Mouse (Mus musculus) liver, embryonic 16.5 days (tissue): Measurements from ENCODE around the gene Tgfa. TPM values are rescaled to one million over a fixed set of nuclear protein-coding genes. Genes with fewer than 3 reads are reported as not detected.

Experiments used
- ATAC-seq: fragments of 200-750 bp; cut with Nextera tagmentation; 2 replicates; pipeline ENCODE4 v1.8.0; 2017; ENCODE audit warnings: low read depth, mild to moderate bottlenecking, moderate number of reproducible peaks, moderate library complexity
- H3K27ac ChIP-seq: fragments of 300-500 bp; sonication (generic); 2 replicates; pipeline ENCODE4 v1.5.1; 2014; ENCODE audit warnings: mild to moderate bottlenecking, low read length
- H3K27me3 ChIP-seq: fragments of 300-500 bp; sonication (generic); 2 replicates; pipeline ENCODE4 v1.6.1; 2014; ENCODE audit warnings: low read depth, low read length, mixed read lengths; ENCODE audit not compliant: control insufficient read depth, insufficient read depth
- H3K36me3 ChIP-seq: fragments of 300-500 bp; sonication (generic); 2 replicates; pipeline ENCODE4 v1.6.1; 2014; ENCODE audit warnings: mild to moderate bottlenecking; ENCODE audit not compliant: control insufficient read depth, insufficient read depth
- H3K4me1 ChIP-seq: fragments of 300-500 bp; sonication (generic); 2 replicates; pipeline ENCODE4 v1.6.1; 2014; ENCODE audit warnings: low read depth, low read length, mixed read lengths; ENCODE audit not compliant: control insufficient read depth
- H3K4me2 ChIP-seq: fragments of 300-500 bp; sonication (generic); 2 replicates; pipeline ENCODE4 v1.6.1; 2014; ENCODE audit warnings: low read depth, low read length, mixed read lengths
- H3K4me3 ChIP-seq: fragments of 300-500 bp; sonication (generic); 2 replicates; pipeline ENCODE4 v1.5.1; 2014; ENCODE audit warnings: low read depth, mild to moderate bottlenecking, low read length
- H3K9ac ChIP-seq: fragments of 300-500 bp; sonication (generic); 2 replicates; pipeline ENCODE4 v1.6.1; 2014; ENCODE audit warnings: low read depth, low read length
- H3K9me3 ChIP-seq: fragments of 300-500 bp; sonication (generic); replicated peaks from 2 replicates; pipeline ENCODE4 v1.6.1; 2016; ENCODE audit warnings: low read length; ENCODE audit not compliant: control insufficient read depth
- WGBS: fragments of 180-500 bp; shearing (Covaris S2); extraction: QIAGEN DNeasy Blood & Tissue Kit; methylation state at CpG from one replicate; pipeline ENCODE4 v1.1.7; 2014; ENCODE audit not compliant: insufficient replicate concordance; 5-methylcytosine and 5-hydroxymethylcytosine counted together
- polyA plus RNA-seq: library from polyadenylated mRNA; unstranded; fragments of >200 nt; fragmentation: Nextera tagmentation; extraction: Ambion mirVana; gene quantifications from 2 replicates; pipeline ENCODE4 v1.2.1, GENCODE M21; 2015

Tgfa gene
- polyA plus RNA-seq, 1 experiment from 2014 or later: 2.3 TPM

DNA sequence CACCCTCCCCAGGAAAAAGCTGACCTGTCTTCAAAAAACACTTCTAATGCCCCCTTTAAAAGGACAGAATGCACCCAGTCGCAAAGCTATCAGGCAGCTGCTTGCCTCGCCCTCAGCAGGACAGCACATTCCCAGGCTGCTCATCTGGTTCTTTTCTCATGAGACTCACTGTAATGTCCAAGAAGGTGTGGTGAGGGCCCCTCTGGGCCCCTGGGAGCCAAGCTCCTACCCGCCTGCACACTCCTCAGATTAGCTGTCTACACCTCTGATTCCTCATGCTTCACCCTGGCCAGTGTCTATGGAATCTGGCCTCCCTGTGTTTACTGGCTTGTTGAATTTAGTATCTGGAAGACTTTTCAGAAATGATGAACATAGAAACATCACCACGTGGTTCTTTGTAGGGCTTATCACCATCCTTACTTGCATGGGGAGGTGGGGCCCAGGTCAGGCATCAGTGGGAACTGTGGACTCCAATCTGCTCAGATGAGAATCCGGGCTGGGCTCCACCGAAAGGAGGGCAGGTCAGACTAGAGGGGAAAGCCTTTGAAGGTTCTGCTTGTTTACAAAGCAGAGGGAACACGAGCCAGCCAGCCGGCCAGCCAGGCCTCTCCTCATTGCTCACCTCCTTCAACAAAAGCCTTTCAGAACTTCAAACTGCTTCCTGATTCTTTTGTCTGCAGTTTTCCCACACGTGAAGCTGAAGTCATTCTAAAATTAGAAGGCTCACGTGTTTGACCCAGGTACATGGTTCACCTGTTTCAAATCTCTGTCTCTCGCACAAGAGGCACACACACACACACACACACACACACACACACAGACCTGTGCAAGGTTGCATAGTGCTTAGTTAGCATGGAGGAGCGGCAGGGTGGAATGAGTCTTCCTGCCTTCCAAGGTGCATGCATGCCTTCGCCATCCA is 38.7 kb downstream of the Tgfa start:
- no peak overlapping the region for H3K27ac ChIP-seq
- H3K27me3 ChIP-seq: no peaks in the 10 kb centered on the region
- H3K36me3 ChIP-seq: no peaks in the 10 kb centered on the region
- no peak overlapping the region for H3K9ac ChIP-seq
- H3K9me3 ChIP-seq: no peaks in the 10 kb centered on the region
- no peak overlapping the region for H3K4me3 ChIP-seq
- 34% methylated on average over 13 of the region's 13 CpGs for WGBS
- no peak overlapping the region for H3K4me2 ChIP-seq
- no peaks in the 10 kb centered on the region; the same call in 1 of the 2 replicates for H3K4me1 ChIP-seq
- ATAC-seq: peak; percentile 41; the same call in 1 of the 2 replicates

DNA sequence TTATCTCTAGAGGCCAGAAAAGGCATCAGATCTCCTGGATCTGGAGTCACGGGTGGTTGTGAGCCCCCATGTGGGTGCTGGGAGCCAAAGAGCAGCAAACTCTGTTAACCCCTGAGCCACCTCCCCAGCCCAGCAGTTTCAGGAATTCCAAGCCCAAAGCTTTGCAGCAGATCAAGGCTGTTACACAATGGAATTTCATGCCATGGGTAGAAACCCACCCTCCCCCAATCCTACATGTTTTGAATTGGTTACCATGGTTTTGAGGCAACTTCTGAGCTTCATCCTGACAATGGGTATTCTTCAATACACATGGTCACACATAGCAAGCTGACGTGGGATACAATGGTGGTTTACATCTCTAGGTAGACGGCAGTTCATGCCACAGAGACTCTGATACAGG is 49.8 kb downstream of the Tgfa start:
- no peak overlapping the region for H3K4me3 ChIP-seq
- 46% methylated on average over 3 of the region's 3 CpGs for WGBS
- no peak overlapping the region for H3K9ac ChIP-seq
- ATAC-seq: no peak
- H3K9me3 ChIP-seq: no peaks in the 10 kb centered on the region
- no peaks in the 10 kb centered on the region for H3K36me3 ChIP-seq
- H3K27me3 ChIP-seq: no peaks in the 10 kb centered on the region
- H3K27ac ChIP-seq: no peak overlapping the region
- no peak overlapping the region for H3K4me2 ChIP-seq
- H3K4me1 ChIP-seq: no peaks in the 10 kb centered on the region

DNA sequence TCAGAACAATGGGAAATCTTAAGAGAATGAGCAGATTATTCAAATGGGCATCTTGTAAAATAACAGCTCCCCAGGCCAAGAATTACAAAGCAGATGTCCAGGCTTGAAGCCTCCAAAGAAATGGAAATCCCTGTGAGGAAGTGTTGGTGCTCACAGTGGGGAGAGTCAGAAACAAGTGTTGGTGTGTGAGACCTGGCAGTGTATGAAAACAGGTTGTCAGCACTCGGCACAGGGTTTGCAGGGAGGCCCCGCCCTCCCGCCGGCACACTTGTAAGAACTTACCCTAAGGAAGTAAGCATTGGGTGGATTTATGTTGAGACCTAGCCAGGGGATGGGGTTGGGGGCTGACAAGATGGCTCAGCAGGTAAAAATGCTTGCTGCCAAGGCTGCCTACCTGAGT is 50.9 kb downstream of the Tgfa start:
- 34% methylated on average over 4 of the region's 4 CpGs for WGBS
- Histone ChIP-seq H3K36me3 (no peaks in the 10 kb centered on the region), H3K4me1 (no peaks in the 10 kb centered on the region), H3K27ac (no peak overlapping the region), H3K9ac (no peak overlapping the region), H3K4me3 (no peak overlapping the region), H3K27me3 (no peaks in the 10 kb centered on the region), H3K4me2 (no peak overlapping the region), H3K9me3 (no peaks in the 10 kb centered on the region)
- ATAC-seq: no peak

DNA sequence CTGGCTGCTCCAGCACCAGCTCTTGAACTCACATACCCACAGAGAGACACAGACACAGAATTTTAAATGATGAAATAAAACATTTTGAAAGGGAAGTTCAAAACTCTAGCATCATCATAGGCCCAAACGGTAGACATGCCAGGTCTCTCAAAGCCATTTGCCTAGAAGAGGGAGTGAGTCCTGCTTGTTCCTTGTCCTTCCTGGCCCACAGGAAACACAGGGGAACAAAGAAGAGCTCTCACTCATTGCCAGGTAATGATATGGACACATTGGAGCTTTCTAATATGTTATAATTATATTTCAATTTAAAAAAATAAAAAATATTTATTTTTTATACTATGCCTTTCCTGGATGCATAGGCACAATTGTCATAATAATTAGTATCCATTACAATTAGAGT is 53.5 kb downstream of the Tgfa start:
- no peak for ATAC-seq
- WGBS: 51% methylated on average over 1 of the region's 1 CpGs
- no peak overlapping the region for H3K4me3 ChIP-seq
- no peaks in the 10 kb centered on the region for H3K4me1 ChIP-seq
- H3K36me3 ChIP-seq: no peaks in the 10 kb centered on the region
- no peak overlapping the region for H3K27ac ChIP-seq
- H3K9ac ChIP-seq: no peak overlapping the region
- no peaks in the 10 kb centered on the region for H3K27me3 ChIP-seq
- no peak overlapping the region for H3K4me2 ChIP-seq
- H3K9me3 ChIP-seq: no peaks in the 10 kb centered on the region

DNA sequence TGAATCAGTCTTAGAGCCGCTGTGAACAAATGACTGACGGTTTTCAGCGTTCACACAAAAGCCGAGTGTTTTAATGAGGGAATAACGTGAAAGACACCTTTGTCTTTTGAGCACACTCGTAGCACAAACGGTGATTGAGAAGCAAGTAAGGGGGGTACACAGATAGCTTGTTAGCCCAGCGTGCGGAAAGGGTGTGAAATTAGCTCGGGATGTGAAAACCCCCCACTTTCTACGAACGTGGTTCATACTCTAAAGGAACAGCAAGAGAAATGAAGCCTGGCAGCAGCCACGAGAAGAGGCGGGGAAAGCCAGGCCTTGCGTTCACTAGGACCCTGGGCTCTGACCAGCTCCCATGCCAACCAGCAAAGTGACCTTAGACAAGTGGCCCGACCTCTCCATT is 54.0 kb downstream of the Tgfa start:
- Histone ChIP-seq H3K4me3 (no peak overlapping the region), H3K4me1 (no peaks in the 10 kb centered on the region), H3K27me3 (no peaks in the 10 kb centered on the region), H3K9me3 (no peaks in the 10 kb centered on the region), H3K4me2 (no peak overlapping the region), H3K27ac (no peak overlapping the region), H3K36me3 (no peaks in the 10 kb centered on the region), H3K9ac (no peak overlapping the region)
- 70% methylated on average over 16 of the region's 16 CpGs for WGBS
- no peak for ATAC-seq

DNA sequence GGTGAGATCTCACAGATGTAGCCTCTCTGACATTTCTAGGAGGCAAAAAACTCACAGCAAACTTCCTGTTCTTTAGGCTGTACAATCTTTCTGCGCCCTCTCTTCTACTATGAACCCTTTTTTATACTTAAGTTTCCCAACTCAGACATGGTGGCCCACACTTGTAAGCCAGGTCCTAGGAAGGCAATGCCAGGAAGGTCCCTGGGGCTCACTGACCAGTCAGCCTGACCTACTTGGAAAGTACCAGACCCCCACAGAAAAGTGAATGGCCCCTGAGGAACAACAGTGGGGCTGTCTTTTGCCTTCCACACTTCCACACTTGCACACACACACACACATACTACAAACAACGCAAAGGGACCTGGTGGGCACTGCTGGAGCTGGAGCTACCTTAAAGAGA is 55.2 kb downstream of the Tgfa start:
- no peaks in the 10 kb centered on the region for H3K9me3 ChIP-seq
- 57% methylated on average over 2 of the region's 2 CpGs for WGBS
- no peak for ATAC-seq
- no peak overlapping the region for H3K4me2 ChIP-seq
- H3K27me3 ChIP-seq: no peaks in the 10 kb centered on the region
- H3K27ac ChIP-seq: no peak overlapping the region
- no peak overlapping the region for H3K4me3 ChIP-seq
- no peaks in the 10 kb centered on the region for H3K4me1 ChIP-seq
- no peak overlapping the region for H3K9ac ChIP-seq
- H3K36me3 ChIP-seq: no peaks in the 10 kb centered on the region

DNA sequence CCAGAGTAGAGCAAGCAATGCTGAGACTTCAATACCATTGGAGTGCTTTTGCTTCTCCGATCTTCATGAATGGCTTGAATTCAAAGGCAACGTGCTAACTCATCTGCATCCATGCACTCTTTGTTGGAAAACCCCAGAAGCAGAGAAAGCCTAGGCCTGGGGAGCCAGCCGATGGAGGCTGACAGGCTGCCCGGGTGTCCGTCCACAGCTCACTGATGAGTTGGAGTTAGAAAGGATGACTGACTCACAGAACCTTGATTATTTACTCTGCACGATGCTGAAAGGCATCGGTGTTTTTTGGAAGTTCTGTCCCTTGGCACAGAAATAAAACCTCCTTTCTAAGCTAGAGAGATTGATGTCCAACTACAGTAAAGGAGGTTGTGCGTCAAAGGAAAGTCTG is 55.8 kb downstream of the Tgfa start:
- Histone ChIP-seq H3K4me1 (no peaks in the 10 kb centered on the region), H3K9ac (no peak overlapping the region), H3K4me3 (no peak overlapping the region), H3K4me2 (no peak overlapping the region), H3K27ac (no peak overlapping the region), H3K27me3 (no peaks in the 10 kb centered on the region), H3K9me3 (no peaks in the 10 kb centered on the region), H3K36me3 (no peaks in the 10 kb centered on the region)
- WGBS: 75% methylated on average over 8 of the region's 8 CpGs
- ATAC-seq: no peak

DNA sequence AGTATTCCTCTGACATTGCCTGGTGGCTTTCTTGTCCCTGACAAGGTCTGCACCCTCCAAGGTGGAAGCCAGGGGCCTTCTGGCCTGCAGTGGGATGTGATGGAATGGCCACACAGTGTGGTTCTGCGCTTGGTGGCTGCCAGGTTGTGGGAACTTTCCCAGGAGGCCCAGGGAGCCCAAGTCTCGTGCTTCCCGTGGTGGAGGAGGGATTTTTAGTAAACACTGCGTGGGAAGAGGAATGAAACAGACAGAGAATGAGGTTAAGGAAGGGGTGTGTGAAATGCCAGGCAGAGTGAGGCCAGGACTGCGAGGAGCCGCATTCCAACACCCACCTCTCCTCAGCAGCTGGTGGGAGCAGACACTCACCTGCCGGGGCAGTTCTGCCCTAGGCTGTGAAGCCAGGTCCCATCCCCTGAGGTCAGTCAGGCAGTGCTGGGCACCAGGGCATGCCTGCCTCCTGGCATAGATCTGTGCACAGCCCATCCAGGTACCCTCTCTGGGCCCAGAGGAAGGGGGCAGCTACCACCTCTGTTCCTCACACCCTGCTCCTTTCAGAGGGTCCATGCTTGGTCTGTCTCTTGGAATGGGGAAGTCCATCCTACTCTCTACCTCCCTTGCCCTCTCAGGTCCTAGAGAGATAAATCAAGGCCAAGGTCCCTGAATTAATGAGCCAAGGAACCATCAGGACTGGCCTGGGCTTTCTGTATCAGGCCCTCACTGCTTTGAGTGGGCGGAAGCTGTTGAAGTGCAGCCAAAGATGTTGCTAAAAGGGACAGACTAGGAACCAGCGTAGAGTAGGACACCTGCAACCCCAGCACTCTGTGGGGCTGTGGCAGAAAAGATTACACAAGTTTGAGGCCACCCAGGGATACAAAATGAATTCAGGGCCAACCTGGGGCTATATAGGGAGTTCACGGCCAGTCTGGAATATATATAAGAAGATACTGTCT is 57.4 kb downstream of the Tgfa start:
- no peak overlapping the region for H3K4me2 ChIP-seq
- no peaks in the 10 kb centered on the region for H3K27me3 ChIP-seq
- H3K4me3 ChIP-seq: no peak overlapping the region
- H3K4me1 ChIP-seq: no peaks in the 10 kb centered on the region
- 46% methylated on average over 10 of the region's 10 CpGs for WGBS
- H3K36me3 ChIP-seq: no peaks in the 10 kb centered on the region
- no peaks in the 10 kb centered on the region for H3K9me3 ChIP-seq
- no peak overlapping the region for H3K27ac ChIP-seq
- no peak overlapping the region for H3K9ac ChIP-seq
- no peak for ATAC-seq

DNA sequence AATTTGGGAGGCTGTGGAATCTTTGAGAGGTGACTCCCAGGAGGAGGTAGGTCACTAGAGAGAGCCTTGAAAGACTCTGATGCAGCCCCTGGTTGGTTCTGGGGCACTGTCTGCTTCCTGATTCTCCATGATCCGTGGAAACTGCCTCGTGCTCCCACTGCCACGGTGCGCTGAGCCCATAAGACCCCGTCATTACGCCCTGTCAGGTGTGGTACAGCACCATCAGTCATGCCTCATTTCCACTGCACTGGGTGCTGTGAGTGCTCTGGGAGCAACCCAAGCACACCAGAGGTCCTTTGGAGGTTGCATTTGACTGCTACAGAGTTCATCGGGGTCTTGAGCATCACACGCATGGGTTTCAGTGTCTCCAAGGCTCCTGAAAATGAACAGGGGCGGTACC is 60.9 kb downstream of the Tgfa start:
- Histone ChIP-seq H3K4me1 (no peaks in the 10 kb centered on the region), H3K9me3 (no peaks in the 10 kb centered on the region), H3K27ac (no peak overlapping the region), H3K36me3 (no peaks in the 10 kb centered on the region), H3K4me2 (no peak overlapping the region), H3K27me3 (no peaks in the 10 kb centered on the region), H3K9ac (no peak overlapping the region), H3K4me3 (no peak overlapping the region)
- ATAC-seq: no peak
- 69% methylated on average over 9 of the region's 9 CpGs for WGBS
